Mouse (Mus musculus): ENCODE measurements around the gene Car15.

- TF ChIP-seq CTCF (IDR thresholded peaks at IDR 0.05; ENCODE audit: extremely low read depth, insufficient read length, insufficient replicate concordance, low read depth, low read length) (no peak), POLR2A (IDR thresholded peaks at IDR 0.05; ENCODE audit: low read depth, low read length) (no peak)
Measured at GRCm38 (mm10) chr16:17879571-17879970, 41.4 kb upstream of the Car15 start.
